Comparison of ENCODE assay signal across 15 mouse cellular contexts in the genomic region with DNA sequence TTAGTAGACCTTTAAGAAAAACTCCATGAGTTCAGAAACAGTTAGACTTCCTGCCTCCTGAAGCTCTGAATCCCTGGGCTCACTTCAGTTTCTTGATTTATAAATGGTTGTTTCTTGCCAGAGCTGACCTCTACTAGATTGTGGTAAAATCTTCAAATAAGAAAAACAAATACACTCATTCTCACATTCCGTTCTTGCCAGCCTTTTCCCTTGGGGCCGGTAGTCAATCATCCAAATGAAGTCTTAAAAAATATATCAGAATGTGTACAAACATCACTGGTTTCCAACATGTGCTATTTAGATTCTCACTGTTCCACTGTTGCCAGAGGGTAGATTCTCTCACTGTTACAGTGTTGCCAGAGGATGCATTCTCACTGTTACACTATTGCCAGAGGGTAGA.
"Had no signal": no experiment of that assay in that cellular context is flagged by ENCODE, and none has a peak within 500 bp of the region (broad histone marks: within the 10 kb centered on the region; RNA-seq: fewer than 3 reads in every experiment).

No protein-coding gene starts in this region.

- H3K4me2 ChIP-seq: liver, embryonic 11.5 days; liver, embryonic 15.5 days; lung, embryonic 14.5 days; midbrain, embryonic 12.5 days; neural tube, embryonic 13.5 days had no signal

- H3K9me3 ChIP-seq: limb, embryonic 10.5 days; liver, embryonic 15.5 days; megakaryocyte, embryonic 14.5 days; midbrain, embryonic 12.5 days; neural tube, embryonic 13.5 days had no signal

- H3K4me1 ChIP-seq: limb, embryonic 10.5 days; liver, embryonic 15.5 days; megakaryocyte, embryonic 14.5 days; midbrain, embryonic 12.5 days; neural tube, embryonic 13.5 days had no signal

- DNase-seq: lung, embryonic 14.5 days; lung, postnatal 10 days; right cerebral cortex, adult 18-20 months; right cerebral cortex, postnatal 25 days; thymus, postnatal 4 days had no signal

- H3K9ac ChIP-seq: liver, embryonic 15.5 days; lung, embryonic 14.5 days; midbrain, embryonic 12.5 days; neural tube, embryonic 13.5 days had no signal

- H3K4me3 ChIP-seq: left cerebral cortex, adult 2 months; limb, embryonic 10.5 days; liver, embryonic 15.5 days; megakaryocyte, embryonic 14.5 days; midbrain, embryonic 12.5 days; neural tube, embryonic 13.5 days had no signal

- H3K27me3 ChIP-seq: liver, embryonic 15.5 days; midbrain, embryonic 12.5 days; neural tube, embryonic 13.5 days had no signal

- H3K36me3 ChIP-seq: limb, embryonic 10.5 days; liver, embryonic 15.5 days; midbrain, embryonic 12.5 days; neural tube, embryonic 13.5 days had no signal

- ATAC-seq: midbrain, embryonic 16.5 days had no signal

- H3K27ac ChIP-seq: left cerebral cortex, adult 2 months; limb, embryonic 10.5 days; liver, embryonic 15.5 days; macrophage; midbrain, embryonic 12.5 days; neural tube, embryonic 13.5 days; stomach, postnatal 0 days had no signal
